Mouse (Mus musculus) olfactory bulb, adult 2 months (tissue): ENCODE results near the gene Acss2.

Experiments
- CTCF ChIP-seq: fragments of 200-500 bp; IDR thresholded peaks from 2 replicates; pipeline ENCODE4 v1.5.1; 2012; ENCODE audit warnings: low read depth, mild to moderate bottlenecking, low read length, moderate library complexity; ENCODE audit not compliant: insufficient read depth
- POLR2A ChIP-seq: fragments of 200-500 bp; IDR thresholded peaks from 2 replicates; pipeline ENCODE4 v1.6.1; 2012; ENCODE audit warnings: mild to moderate bottlenecking, low read depth, low read length, moderate library complexity; ENCODE audit not compliant: insufficient read depth

GRCm38 (mm10) chr2:155619817-155620216 is 102.1 kb downstream of the Acss2 start:
- TF ChIP-seq CTCF: peak; percentile 94
- TF ChIP-seq POLR2A: no peak
